Mouse (Mus musculus) midbrain, embryonic 13.5 days (tissue): Measurements from ENCODE around the gene Vmn1r222. TPM values are rescaled to one million over a fixed set of nuclear protein-coding genes. Genes with fewer than 3 reads are reported as not detected.

Experiments
- ATAC-seq: fragments of 200-750 bp; cut with Nextera tagmentation; 2 replicates; pipeline ENCODE4 v1.8.0; 2017; ENCODE audit warnings: mild to moderate bottlenecking, moderate TSS enrichment, moderate library complexity
- H3K27ac ChIP-seq: fragments of 300-500 bp; sonication (generic); 2 replicates; pipeline ENCODE4 v1.5.1; 2015; ENCODE audit warnings: inconsistent platforms, mild to moderate bottlenecking, moderate library complexity
- H3K27me3 ChIP-seq: fragments of 300-500 bp; sonication (generic); 2 replicates; pipeline ENCODE4 v1.6.1; 2015; ENCODE audit warnings: mild to moderate bottlenecking, inconsistent platforms
- H3K36me3 ChIP-seq: fragments of 300-500 bp; sonication (generic); 2 replicates; pipeline ENCODE4 v1.6.1; 2015; ENCODE audit warnings: mild to moderate bottlenecking, inconsistent platforms
- H3K4me1 ChIP-seq: fragments of 300-500 bp; sonication (generic); replicated peaks from 2 replicates; pipeline ENCODE4 v1.6.1; 2015; ENCODE audit warnings: inconsistent platforms
- H3K4me2 ChIP-seq: fragments of 300-500 bp; sonication (generic); replicated peaks from 2 replicates; pipeline ENCODE4 v1.6.1; 2015; ENCODE audit warnings: moderate library complexity, mild to moderate bottlenecking, inconsistent platforms
- H3K4me3 ChIP-seq: fragments of 300-500 bp; sonication (generic); replicated peaks from 2 replicates; pipeline ENCODE4 v1.5.1; 2015; ENCODE audit warnings: mild to moderate bottlenecking, inconsistent platforms
- H3K9ac ChIP-seq: fragments of 300-500 bp; sonication (generic); replicated peaks from 2 replicates; pipeline ENCODE4 v1.6.1; 2015; ENCODE audit warnings: mild to moderate bottlenecking, inconsistent platforms
- H3K9me3 ChIP-seq: fragments of 300-500 bp; sonication (generic); 2 replicates; pipeline ENCODE4 v1.6.1; 2016; ENCODE audit warnings: mild to moderate bottlenecking, inconsistent platforms
- WGBS: fragments of 180-500 bp; shearing (Covaris S2); methylation state at CpG from one replicate; pipeline ENCODE4 v1.1.7; 2015; 5-methylcytosine and 5-hydroxymethylcytosine counted together
- polyA plus RNA-seq: library from polyadenylated mRNA; unstranded; fragments of >200 nt; fragmentation: Nextera tagmentation; extraction: Ambion mirVana; gene quantifications from 2 replicates; pipeline ENCODE4 v1.2.1, GENCODE M21; 2015

The Vmn1r222 gene
- polyA plus RNA-seq, 1 experiment from 2014 or later = not detected

DNA sequence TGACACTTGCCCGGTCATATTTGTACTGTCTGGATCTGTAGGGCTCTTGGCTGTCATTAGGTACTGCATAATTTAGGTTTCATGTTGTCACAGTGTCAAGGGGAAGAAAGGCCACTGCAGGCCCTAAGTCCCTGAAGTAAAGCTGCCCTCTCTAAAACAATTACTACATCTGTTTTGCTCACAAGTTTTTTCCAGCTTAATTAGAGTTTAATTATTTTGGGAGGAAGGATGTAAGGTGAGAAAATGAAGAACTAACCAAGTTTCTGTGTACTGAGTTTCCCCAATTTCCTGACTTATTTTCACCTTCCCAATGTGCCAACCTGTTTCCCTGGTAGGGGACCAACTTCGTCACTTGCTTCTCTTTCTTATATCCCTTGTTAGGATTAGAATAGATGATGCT, 47.9 kb downstream of the Vmn1r222 start, which contains the start of gene Vmn1r220:
Gene Vmn1r220, minus strand, starts transcription at position 101 of the 400 bp plus-strand sequence.
- H3K27me3 ChIP-seq = no peaks in the 10 kb centered on the region
- no peaks in the 10 kb centered on the region for H3K36me3 ChIP-seq
- no peak for ATAC-seq
- no peaks in the 10 kb centered on the region for H3K9me3 ChIP-seq
- no peak within 1 kb of the TSS for H3K4me2 ChIP-seq
- no peak within 1 kb of the TSS for H3K27ac ChIP-seq
- 88% methylated on average over 2 of the region's 2 CpGs for WGBS
- no peak within 1 kb of the TSS for H3K4me3 ChIP-seq
- H3K4me1 ChIP-seq = no peaks in the 10 kb centered on the region
- H3K9ac ChIP-seq = no peak within 1 kb of the TSS

Other genes starting within 250 kb of the Vmn1r222 start
- gene Vmn1r213, start 228.3 kb downstream of the Vmn1r222 start, polyA plus RNA-seq = not detected in 2 replicates
- gene Vmn1r214, start 205.5 kb downstream of the Vmn1r222 start, polyA plus RNA-seq = not detected in 2 replicates
- not detected in 2 replicates for gene Vmn1r215, start 167.9 kb downstream of the Vmn1r222 start, polyA plus RNA-seq
- gene Vmn1r217, start 117.7 kb downstream of the Vmn1r222 start, polyA plus RNA-seq = not detected in 2 replicates
- gene Vmn1r218, start 102.8 kb downstream of the Vmn1r222 start, polyA plus RNA-seq = not detected in 2 replicates
- gene Vmn1r219, start 76.6 kb downstream of the Vmn1r222 start, polyA plus RNA-seq = not detected in 2 replicates
- gene Vmn1r220, start 48.0 kb downstream of the Vmn1r222 start, polyA plus RNA-seq = not detected in 2 replicates
- not detected in 2 replicates for gene Vmn1r221, start 21.8 kb downstream of the Vmn1r222 start, polyA plus RNA-seq
- gene Vmn1r223, start 11.2 kb upstream of the Vmn1r222 start, polyA plus RNA-seq = not detected in 2 replicates
- gene Zfp322a, start 133.3 kb upstream of the Vmn1r222 start, polyA plus RNA-seq = 56.3 and 58.9 TPM in 2 replicates
- 10.8 TPM in 2 replicates for gene Abt1, start 187.9 kb upstream of the Vmn1r222 start, polyA plus RNA-seq
- gene Btn1a1, start 230.0 kb upstream of the Vmn1r222 start, polyA plus RNA-seq = 0.04 and 0.13 TPM in 2 replicates